Mouse (Mus musculus) liver, embryonic 12.5 days (tissue): ENCODE measurements at regions not wholly inside any gene's neighbourhood (a gene's known extent, or its start where the extent isn't known, plus 50 kb on each side); places are given as distances from the start of the nearest gene placed in this dataset.

Source experiments
- ATAC-seq: fragments of 200-750 bp; cut with Nextera tagmentation; 2 replicates; pipeline ENCODE4 v1.8.0; 2017; ENCODE audit warnings: moderate number of reproducible peaks, mild to moderate bottlenecking, moderate library complexity
- H3K27ac ChIP-seq: fragments of 300-500 bp; sonication (generic); 2 replicates; pipeline ENCODE4 v1.5.1; 2016; ENCODE audit warnings: mild to moderate bottlenecking
- H3K27me3 ChIP-seq: fragments of 300-500 bp; sonication (generic); replicated peaks from 2 replicates; pipeline ENCODE4 v1.6.1; 2016; ENCODE audit warnings: mild to moderate bottlenecking, moderate library complexity
- H3K36me3 ChIP-seq: fragments of 300-500 bp; sonication (generic); 2 replicates; pipeline ENCODE4 v1.6.1; 2016; ENCODE audit warnings: mild to moderate bottlenecking, moderate library complexity
- H3K4me1 ChIP-seq: fragments of 300-500 bp; sonication (generic); 2 replicates; pipeline ENCODE4 v1.6.1; 2016
- H3K4me2 ChIP-seq: fragments of 300-500 bp; sonication (generic); 2 replicates; pipeline ENCODE4 v1.6.1; 2016; ENCODE audit warnings: mild to moderate bottlenecking, moderate library complexity
- H3K4me3 ChIP-seq: fragments of 300-500 bp; sonication (generic); 2 replicates; pipeline ENCODE4 v1.5.1; 2016; ENCODE audit warnings: mild to moderate bottlenecking, moderate library complexity
- H3K9ac ChIP-seq: fragments of 300-500 bp; sonication (generic); 2 replicates; pipeline ENCODE4 v1.6.1; 2016; ENCODE audit warnings: mild to moderate bottlenecking, moderate library complexity
- H3K9me3 ChIP-seq: fragments of 300-500 bp; sonication (generic); replicated peaks from 2 replicates; pipeline ENCODE4 v1.6.1; 2016; ENCODE audit warnings: mild to moderate bottlenecking, moderate library complexity
- WGBS: fragments of 180-500 bp; shearing (Covaris S2); methylation state at CpG from one replicate; pipeline ENCODE4 v1.1.7; 2016; ENCODE audit not compliant: insufficient replicate concordance; 5-methylcytosine and 5-hydroxymethylcytosine counted together

DNA sequence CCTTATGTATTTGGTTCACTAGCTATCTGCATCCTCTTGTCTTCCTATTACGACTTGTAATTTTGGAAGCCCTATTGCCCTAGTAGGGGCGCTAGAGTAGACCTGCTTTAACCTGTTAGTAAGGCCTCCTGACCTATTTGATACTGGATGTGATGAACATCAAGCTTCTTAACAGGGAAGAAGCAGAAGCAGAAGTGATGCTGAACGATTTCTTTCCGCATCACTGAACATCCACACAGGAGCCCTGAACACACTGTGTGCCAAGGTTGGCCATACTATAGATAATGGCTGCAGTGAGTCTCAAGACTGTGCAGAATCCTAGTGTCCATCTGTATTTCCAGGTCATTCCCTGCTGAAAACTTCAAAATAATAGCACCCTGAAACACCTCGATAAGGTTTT lies 151.0 kb downstream of the Gm9733 start:
- ATAC-seq: no peak
- no peak overlapping the region for H3K9ac ChIP-seq
- H3K36me3 ChIP-seq: no peaks in the 10 kb centered on the region
- no peak overlapping the region for H3K27ac ChIP-seq
- H3K27me3 ChIP-seq: no peaks in the 10 kb centered on the region
- WGBS: 79% methylated on average over 5 of the region's 5 CpGs
- H3K4me3 ChIP-seq: no peak overlapping the region
- H3K9me3 ChIP-seq: no peaks in the 10 kb centered on the region
- H3K4me1 ChIP-seq: no peaks in the 10 kb centered on the region
- H3K4me2 ChIP-seq: no peak overlapping the region

GRCm38 (mm10) chr3:15186731-15187130 lies 145.4 kb downstream of the Gm9733 start:
- Histone ChIP-seq H3K9me3 (no peaks in the 10 kb centered on the region), H3K4me3 (no peak overlapping the region), H3K27ac (no peak overlapping the region), H3K9ac (no peak overlapping the region), H3K4me2 (no peak overlapping the region), H3K4me1 (no peaks in the 10 kb centered on the region), H3K36me3 (no peaks in the 10 kb centered on the region), H3K27me3 (no peaks in the 10 kb centered on the region)
- WGBS: 65% methylated on average over 3 of the region's 3 CpGs
- no peak for ATAC-seq

DNA sequence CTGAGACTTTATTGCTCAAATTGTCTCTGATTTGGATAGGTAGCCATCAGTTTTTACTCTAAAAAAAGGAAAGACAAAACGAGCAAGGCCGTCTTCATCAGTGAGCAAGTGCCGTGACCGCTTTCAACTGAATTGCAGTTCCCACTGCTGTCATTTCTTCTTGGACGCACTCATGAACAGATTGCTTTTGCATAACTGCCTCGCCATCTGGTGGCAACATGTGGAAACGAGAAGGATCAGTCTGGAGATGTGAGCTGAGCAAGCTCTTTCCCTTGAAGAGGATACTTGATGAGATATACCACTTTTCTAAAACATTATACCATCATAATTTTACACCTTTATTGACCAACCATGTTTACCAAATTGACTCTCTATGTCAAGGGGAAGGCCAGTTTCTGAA lies 137.7 kb downstream of the Gm9733 start:
- Histone ChIP-seq H3K4me3 (no peak overlapping the region), H3K4me2 (0 out of 2 replicates have a peak overlapping the region, but pooled peaks have one; percentile 14), H3K36me3 (no peaks in the 10 kb centered on the region), H3K27me3 (no peaks in the 10 kb centered on the region), H3K9me3 (no peaks in the 10 kb centered on the region), H3K27ac (no peak overlapping the region), H3K4me1 (no peaks in the 10 kb centered on the region), H3K9ac (no peak overlapping the region)
- 8% methylated on average over 7 of the region's 7 CpGs for WGBS
- no peak for ATAC-seq

DNA sequence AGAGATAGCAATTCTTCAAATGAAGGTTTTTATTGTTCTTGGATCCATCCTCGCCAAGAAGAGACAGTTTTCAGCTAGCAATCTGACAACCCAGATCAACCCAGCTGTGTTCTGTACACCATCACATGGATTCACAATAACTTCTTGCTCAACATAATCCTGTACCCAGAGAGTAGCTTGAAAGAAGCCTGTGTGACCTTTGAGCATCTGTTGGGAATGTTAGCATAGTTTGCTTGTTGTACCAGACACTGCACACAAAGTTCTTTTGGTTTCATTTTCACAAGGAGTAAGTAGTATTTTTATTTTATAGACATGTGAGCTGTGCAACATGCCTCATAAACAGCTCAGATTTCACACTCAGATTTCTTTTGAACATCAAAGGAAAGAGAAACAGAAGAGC lies 136.0 kb downstream of the Gm9733 start:
- H3K27ac ChIP-seq: no peak overlapping the region
- no peaks in the 10 kb centered on the region for H3K27me3 ChIP-seq
- no peak overlapping the region for H3K9ac ChIP-seq
- WGBS: 42% methylated on average over 1 of the region's 1 CpGs
- no peaks in the 10 kb centered on the region for H3K9me3 ChIP-seq
- no peaks in the 10 kb centered on the region for H3K4me1 ChIP-seq
- ATAC-seq: no peak
- H3K4me2 ChIP-seq: no peak overlapping the region
- H3K4me3 ChIP-seq: no peak overlapping the region
- H3K36me3 ChIP-seq: no peaks in the 10 kb centered on the region

- H3K9me3 ChIP-seq: no peaks in the 10 kb centered on the region
- 49% methylated on average over 3 of the region's 3 CpGs for WGBS
These were observed 134.0 kb downstream of the Gm9733 start for GRCm38 (mm10) chr3:15198086-15198485.

GRCm38 (mm10) chr3:15200309-15200708 lies 131.8 kb downstream of the Gm9733 start:
- 63% methylated on average over 1 of the region's 1 CpGs for WGBS
- H3K36me3 ChIP-seq: no peaks in the 10 kb centered on the region
- no peak overlapping the region for H3K4me2 ChIP-seq
- ATAC-seq: no peak
- no peak overlapping the region for H3K4me3 ChIP-seq
- no peaks in the 10 kb centered on the region for H3K4me1 ChIP-seq
- H3K9ac ChIP-seq: no peak overlapping the region
- H3K27me3 ChIP-seq: no peaks in the 10 kb centered on the region
- H3K9me3 ChIP-seq: no peaks in the 10 kb centered on the region
- no peak overlapping the region for H3K27ac ChIP-seq

More at GRCm38 (mm10) chr3:15198086-15198485, 134.0 kb downstream of the Gm9733 start:
- no peak for ATAC-seq
- no peak overlapping the region for H3K27ac ChIP-seq
- no peak overlapping the region for H3K9ac ChIP-seq
- no peaks in the 10 kb centered on the region for H3K27me3 ChIP-seq
- H3K4me1 ChIP-seq: no peaks in the 10 kb centered on the region
- no peak overlapping the region for H3K4me3 ChIP-seq
- no peaks in the 10 kb centered on the region for H3K36me3 ChIP-seq
- no peak overlapping the region for H3K4me2 ChIP-seq

- no peak for ATAC-seq
These were observed 131.1 kb downstream of the Gm9733 start for GRCm38 (mm10) chr3:15200990-15201389.

GRCm38 (mm10) chr3:15202760-15203159 lies 129.3 kb downstream of the Gm9733 start:
- Histone ChIP-seq H3K27me3 (no peaks in the 10 kb centered on the region), H3K9me3 (no peaks in the 10 kb centered on the region), H3K36me3 (no peaks in the 10 kb centered on the region), H3K4me1 (no peaks in the 10 kb centered on the region), H3K27ac (no peak overlapping the region), H3K4me2 (no peak overlapping the region), H3K9ac (no peak overlapping the region), H3K4me3 (no peak overlapping the region)
- ATAC-seq: no peak
- 61% methylated on average over 7 of the region's 7 CpGs for WGBS

More at GRCm38 (mm10) chr3:15200990-15201389, 131.1 kb downstream of the Gm9733 start:
- Histone ChIP-seq H3K27me3 (no peaks in the 10 kb centered on the region), H3K9me3 (no peaks in the 10 kb centered on the region), H3K36me3 (no peaks in the 10 kb centered on the region), H3K9ac (no peak overlapping the region), H3K4me1 (no peaks in the 10 kb centered on the region), H3K27ac (no peak overlapping the region), H3K4me3 (no peak overlapping the region), H3K4me2 (no peak overlapping the region)

GRCm38 (mm10) chr3:15205266-15206229 lies 126.6 kb downstream of the Gm9733 start:
- Histone ChIP-seq H3K4me3 (no peak overlapping the region), H3K4me2 (no peak overlapping the region), H3K36me3 (no peaks in the 10 kb centered on the region), H3K4me1 (no peaks in the 10 kb centered on the region), H3K9me3 (no peaks in the 10 kb centered on the region), H3K9ac (no peak overlapping the region), H3K27ac (no peak overlapping the region), H3K27me3 (no peaks in the 10 kb centered on the region)
- no peak for ATAC-seq
- 67% methylated on average over 6 of the region's 6 CpGs for WGBS

DNA sequence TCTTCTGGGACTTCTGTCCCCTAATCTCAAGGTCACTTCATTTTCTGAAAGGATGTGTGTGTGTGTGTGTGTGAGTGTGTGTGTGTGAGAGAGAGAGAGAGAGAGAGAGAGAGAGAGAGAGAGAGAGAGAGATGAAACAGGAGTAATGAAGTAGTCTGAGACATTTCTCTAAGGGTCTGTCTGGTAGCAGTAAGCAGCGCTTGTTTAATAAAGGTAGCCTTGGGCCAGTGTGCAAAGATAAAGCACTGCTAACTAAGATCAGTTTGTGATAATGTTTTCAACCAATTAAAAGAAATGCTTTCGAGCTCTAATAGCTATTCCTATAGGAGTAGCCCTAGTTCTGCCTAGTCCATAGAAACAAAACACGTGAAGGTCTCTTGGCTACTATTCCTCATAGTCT lies 119.7 kb downstream of the Gm9733 start:
- Histone ChIP-seq H3K9me3 (no peaks in the 10 kb centered on the region), H3K9ac (no peak overlapping the region), H3K4me3 (no peak overlapping the region), H3K4me2 (no peak overlapping the region), H3K27ac (no peak overlapping the region), H3K4me1 (no peaks in the 10 kb centered on the region), H3K27me3 (no peaks in the 10 kb centered on the region), H3K36me3 (no peaks in the 10 kb centered on the region)
- no peak for ATAC-seq
- 70% methylated on average over 3 of the region's 3 CpGs for WGBS

DNA sequence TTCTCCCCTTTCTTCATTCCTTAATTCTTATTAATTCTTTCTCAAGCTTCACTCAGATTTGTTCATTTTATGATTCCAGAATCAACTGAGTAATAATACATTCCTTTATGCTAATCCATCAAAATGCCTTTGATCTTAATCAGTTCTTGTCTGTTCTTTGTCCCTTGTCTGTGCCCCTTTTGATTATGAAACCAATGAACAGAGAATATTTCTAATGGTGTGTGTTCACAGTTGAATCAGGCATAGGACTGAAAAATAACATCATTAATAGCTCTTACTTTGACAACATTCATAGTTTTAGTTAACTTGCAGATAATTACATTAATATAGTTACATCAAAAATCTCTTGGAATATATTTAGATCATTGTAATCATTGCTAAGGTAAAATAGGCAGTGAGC lies 114.5 kb downstream of the Gm9733 start:
- no peaks in the 10 kb centered on the region for H3K36me3 ChIP-seq
- H3K27me3 ChIP-seq: no peaks in the 10 kb centered on the region
- no peaks in the 10 kb centered on the region for H3K9me3 ChIP-seq
- no peak for ATAC-seq
- H3K4me1 ChIP-seq: no peaks in the 10 kb centered on the region
- no peak overlapping the region for H3K27ac ChIP-seq
- H3K4me3 ChIP-seq: no peak overlapping the region
- H3K9ac ChIP-seq: no peak overlapping the region
- H3K4me2 ChIP-seq: no peak overlapping the region

GRCm38 (mm10) chr3:15219275-15219674 lies 112.8 kb downstream of the Gm9733 start:
- no peak overlapping the region for H3K27ac ChIP-seq
- ATAC-seq: no peak
- no peaks in the 10 kb centered on the region for H3K4me1 ChIP-seq
- no peak overlapping the region for H3K9ac ChIP-seq
- no peaks in the 10 kb centered on the region for H3K9me3 ChIP-seq
- WGBS: 64% methylated on average over 2 of the region's 2 CpGs
- H3K4me2 ChIP-seq: no peak overlapping the region
- no peak overlapping the region for H3K4me3 ChIP-seq
- no peaks in the 10 kb centered on the region for H3K27me3 ChIP-seq
- no peaks in the 10 kb centered on the region for H3K36me3 ChIP-seq

- Histone ChIP-seq H3K27me3 (no peaks in the 10 kb centered on the region), H3K4me2 (no peak overlapping the region), H3K9me3 (no peaks in the 10 kb centered on the region), H3K4me3 (no peak overlapping the region), H3K9ac (no peak overlapping the region), H3K27ac (no peak overlapping the region), H3K4me1 (no peaks in the 10 kb centered on the region), H3K36me3 (no peaks in the 10 kb centered on the region)
- no peak for ATAC-seq
- 75% methylated on average over 6 of the region's 6 CpGs for WGBS
These were observed 108.8 kb downstream of the Gm9733 start for GRCm38 (mm10) chr3:15223266-15223665.
